27 mouse cellular contexts compared by ENCODE assay signal in genomic region chr10:46742131-46742530, GRCm38 (mm10).
"Had no signal": no experiment of that assay in that cellular context is flagged by ENCODE, and none has a peak within 500 bp of the region (broad histone marks: within the 10 kb centered on the region; RNA-seq: fewer than 3 reads in every experiment).

No protein-coding gene starts in this region.

- H3K4me1 ChIP-seq: limb, embryonic 10.5 days; limb, embryonic 12.5 days; limb, embryonic 13.5 days; limb, embryonic 15.5 days; liver, embryonic 12.5 days; liver, embryonic 13.5 days; liver, embryonic 15.5 days; lung, embryonic 15.5 days; megakaryocyte, embryonic 14.5 days; midbrain, embryonic 10.5 days; midbrain, embryonic 12.5 days; midbrain, embryonic 13.5 days; midbrain, embryonic 15.5 days had no signal

- H3K27ac ChIP-seq: left cerebral cortex, adult 2 months; limb, embryonic 10.5 days; limb, embryonic 12.5 days; limb, embryonic 13.5 days; limb, embryonic 15.5 days; liver, embryonic 12.5 days; liver, embryonic 13.5 days; liver, embryonic 14.5 days; liver, embryonic 15.5 days; lung, embryonic 15.5 days; macrophage; midbrain, embryonic 10.5 days; midbrain, embryonic 12.5 days; midbrain, embryonic 13.5 days; midbrain, embryonic 15.5 days had no signal

- H3K4me3 ChIP-seq: left cerebral cortex, adult 2 months; limb, embryonic 10.5 days; limb, embryonic 12.5 days; limb, embryonic 13.5 days; limb, embryonic 15.5 days; liver, embryonic 12.5 days; liver, embryonic 13.5 days; liver, embryonic 15.5 days; lung, embryonic 15.5 days; megakaryocyte, embryonic 14.5 days; midbrain, embryonic 10.5 days; midbrain, embryonic 12.5 days; midbrain, embryonic 13.5 days; midbrain, embryonic 15.5 days; myocyte had no signal

- H3K27me3 ChIP-seq: limb, embryonic 12.5 days; limb, embryonic 13.5 days; limb, embryonic 15.5 days; liver, embryonic 12.5 days; liver, embryonic 13.5 days; liver, embryonic 15.5 days; lung, embryonic 15.5 days; megakaryocyte, embryonic 14.5 days; midbrain, embryonic 12.5 days; midbrain, embryonic 13.5 days; midbrain, embryonic 15.5 days had no signal

- H3K36me3 ChIP-seq: limb, embryonic 10.5 days; limb, embryonic 12.5 days; limb, embryonic 13.5 days; limb, embryonic 15.5 days; liver, embryonic 12.5 days; liver, embryonic 13.5 days; liver, embryonic 15.5 days; lung, embryonic 15.5 days; midbrain, embryonic 10.5 days; midbrain, embryonic 12.5 days; midbrain, embryonic 13.5 days; midbrain, embryonic 15.5 days had no signal

- DNase-seq: left cerebral cortex, postnatal 4 days; liver, embryonic 13.5 days; liver, postnatal 0 days; lung, adult 18-20 months; lung, adult 2 months; lung, embryonic 14.5 days; lung, postnatal 10 days; lung, postnatal 14 days; lung, postnatal 36 days; lung, postnatal 4 days; midbrain, embryonic 14.5 days had no signal

- H3K9ac ChIP-seq: limb, embryonic 12.5 days; limb, embryonic 13.5 days; limb, embryonic 15.5 days; liver, embryonic 12.5 days; liver, embryonic 13.5 days; liver, embryonic 14.5 days; liver, embryonic 15.5 days; liver, postnatal 0 days; lung, embryonic 14.5 days; lung, embryonic 15.5 days; midbrain, embryonic 12.5 days; midbrain, embryonic 13.5 days; midbrain, embryonic 15.5 days had no signal

- H3K9me3 ChIP-seq: limb, embryonic 10.5 days; limb, embryonic 12.5 days; limb, embryonic 13.5 days; limb, embryonic 15.5 days; liver, embryonic 13.5 days; liver, embryonic 15.5 days; lung, embryonic 15.5 days; megakaryocyte, embryonic 14.5 days; midbrain, embryonic 12.5 days; midbrain, embryonic 13.5 days; midbrain, embryonic 15.5 days had no signal
